Comparison of ENCODE assay signal across 11 mouse cellular contexts in genomic region chr11:120304350-120304694, GRCm38 (mm10). TPM values are rescaled to one million over a fixed set of nuclear protein-coding genes. Genes with fewer than 3 reads are reported as not detected.
A peak's percentile ranks its signal among the peaks of the same experiment; 100 is the strongest.
DNase-seq lines count a peak whose midpoint lies in the region; ATAC-seq lines count a peak whose summit lies in the region.
"Had no signal": no experiment of that assay in that cellular context is flagged by ENCODE, and none has a peak within 500 bp of the region (broad histone marks: within the 10 kb centered on the region; RNA-seq: fewer than 3 reads in every experiment).

No protein-coding gene starts in this region.

- peak overlapping the region; percentile 77; the same call in 1 of the 2 replicates for H3K9ac ChIP-seq in heart, embryonic 16.5 days (ENCODE audit: low read length)
- peak overlapping the region; percentile 72; the same call in 1 of the 2 replicates for H3K9ac ChIP-seq in forebrain, embryonic 11.5 days (ENCODE audit: low read length)
- H3K9ac ChIP-seq in kidney, embryonic 16.5 days (replicated peaks; ENCODE audit: low read length): peak overlapping the region; percentile 59; the same call in 1 of the 2 replicates
- H3K9ac ChIP-seq in midbrain, embryonic 16.5 days (ENCODE audit: low read depth, low read length): peak overlapping the region; percentile 79

- H3K36me3 ChIP-seq in heart, embryonic 16.5 days (ENCODE audit: control insufficient read depth, insufficient read depth): no peaks in the 10 kb centered on the region
- no peaks in the 10 kb centered on the region for H3K36me3 ChIP-seq in forebrain, embryonic 11.5 days (ENCODE audit: control insufficient read depth, insufficient read depth, low read length)
- no peaks in the 10 kb centered on the region for H3K36me3 ChIP-seq in kidney, embryonic 16.5 days (ENCODE audit: insufficient read depth, low read length)
- H3K36me3 ChIP-seq in midbrain, embryonic 16.5 days (ENCODE audit: control insufficient read depth, insufficient read depth, low read length): no peaks in the 10 kb centered on the region
- H3K36me3 ChIP-seq: G1E had no signal

- ATAC-seq in heart, embryonic 16.5 days (replicated peaks; ENCODE audit: extremely low read depth, insufficient read depth, low FRiP score): no peak
- ATAC-seq in forebrain, embryonic 11.5 days (replicated peaks; ENCODE audit: low FRiP score): no peak
- ATAC-seq in kidney, embryonic 16.5 days (ENCODE audit: low FRiP score, low TSS enrichment): no peak
- ATAC-seq in midbrain, embryonic 16.5 days: no peak
- ATAC-seq in frontal cortex, adult (ENCODE audit: low TSS enrichment): no peak

- H3K9me3 ChIP-seq in heart, embryonic 16.5 days (replicated peaks; ENCODE audit: control insufficient read depth, low read length): 0 out of 2 replicates have a peak, but pooled peaks cover 2% of the 10 kb centered on the region
- H3K9me3 ChIP-seq in forebrain, embryonic 11.5 days (ENCODE audit: control insufficient read depth, low read length): no peaks in the 10 kb centered on the region
- H3K9me3 ChIP-seq in kidney, embryonic 16.5 days (ENCODE audit: low read length): peaks cover 5% of the 10 kb centered on the region; the same call in 1 of the 2 replicates
- H3K9me3 ChIP-seq in midbrain, embryonic 16.5 days (replicated peaks; ENCODE audit: control insufficient read depth, low read length, poor library complexity, severe bottlenecking): no peaks in the 10 kb centered on the region
- H3K9me3 ChIP-seq: G1E had no signal

- peak overlapping the region; percentile 78 for H3K4me2 ChIP-seq in heart, embryonic 16.5 days (ENCODE audit: low read depth, low read length)
- peak overlapping the region; percentile 66; the same call in 1 of the 2 replicates for H3K4me2 ChIP-seq in forebrain, embryonic 11.5 days (ENCODE audit: low read depth, low read length, severe bottlenecking)
- peak overlapping the region; percentile 66 for H3K4me2 ChIP-seq in kidney, embryonic 16.5 days (replicated peaks; ENCODE audit: low read depth, low read length)
- H3K4me2 ChIP-seq in midbrain, embryonic 16.5 days (ENCODE audit: low read length): peak overlapping the region; percentile 80

- no peak overlapping the region for H3K4me3 ChIP-seq in heart, embryonic 16.5 days (ENCODE audit: low read length)
- no peak overlapping the region for H3K4me3 ChIP-seq in forebrain, embryonic 11.5 days (ENCODE audit: low read depth, low read length)
- H3K4me3 ChIP-seq in kidney, embryonic 16.5 days (ENCODE audit: low read length): no peak overlapping the region; the same call in 1 of the 2 replicates
- H3K4me3 ChIP-seq in midbrain, embryonic 16.5 days (ENCODE audit: low read depth, low read length): peak overlapping the region; percentile 50

- intact Hi-C loops in heart, postnatal 25 days (cut with DNase I): no loop called here

- no peak for DNase-seq in heart, postnatal 25 days (ENCODE audit: low spot score)
- DNase-seq in forebrain, embryonic 11.5 days (ENCODE audit: low spot score): no peak
- DNase-seq in adrenal gland, postnatal 10 days: no peak
- DNase-seq in spleen, adult 12 weeks (ENCODE audit: low spot score): no peak

- H3K27ac ChIP-seq in heart, embryonic 16.5 days (ENCODE audit: low read length): peak overlapping the region; percentile 85
- peak overlapping the region; percentile 44; the same call in 1 of the 2 replicates for H3K27ac ChIP-seq in forebrain, embryonic 11.5 days (ENCODE audit: low read depth, low read length)
- peak overlapping the region; percentile 91 for H3K27ac ChIP-seq in kidney, embryonic 16.5 days (ENCODE audit: low read length)
- peak overlapping the region; percentile 86; the same call in 1 of the 2 replicates for H3K27ac ChIP-seq in midbrain, embryonic 16.5 days (ENCODE audit: low read length)

- H3K4me1 ChIP-seq in heart, embryonic 16.5 days (ENCODE audit: control insufficient read depth, insufficient read depth, low read length): peaks cover 37% of the 10 kb centered on the region
- peaks cover 27% of the 10 kb centered on the region for H3K4me1 ChIP-seq in forebrain, embryonic 11.5 days (replicated peaks; ENCODE audit: control insufficient read depth, insufficient read depth, low read length)
- H3K4me1 ChIP-seq in kidney, embryonic 16.5 days (ENCODE audit: insufficient read depth, low read length): peaks cover 51% of the 10 kb centered on the region
- peaks cover 25% of the 10 kb centered on the region for H3K4me1 ChIP-seq in midbrain, embryonic 16.5 days (ENCODE audit: control insufficient read depth, insufficient read depth, low read length)

- no peaks in the 10 kb centered on the region for H3K27me3 ChIP-seq in heart, embryonic 16.5 days (ENCODE audit: control insufficient read depth, insufficient read depth, low read length)
- peaks cover 7% of the 10 kb centered on the region for H3K27me3 ChIP-seq in forebrain, embryonic 11.5 days (ENCODE audit: control insufficient read depth, insufficient read depth, low read length)
- no peaks in the 10 kb centered on the region for H3K27me3 ChIP-seq in kidney, embryonic 16.5 days (ENCODE audit: insufficient read depth, low read length)
- H3K27me3 ChIP-seq in midbrain, embryonic 16.5 days (ENCODE audit: control insufficient read depth, insufficient read depth, low read depth, low read length): no peaks in the 10 kb centered on the region

- WGBS in heart, embryonic 16.5 days: 43% methylated on average over 5 of the region's 5 CpGs
- 41% methylated on average over 5 of the region's 5 CpGs for WGBS in forebrain, embryonic 11.5 days
- 20% methylated on average over 5 of the region's 5 CpGs for WGBS in kidney, embryonic 16.5 days
- 37% methylated on average over 5 of the region's 5 CpGs for WGBS in midbrain, embryonic 16.5 days

RNA-seq across cellular contexts. Expression of gene Actg1, which starts 44.0 kb away (rescaled TPM):
- 1,134 and 1,179 TPM in 2 replicates for polyA plus RNA-seq in heart, embryonic 16.5 days (2015; fragmentation: Nextera tagmentation; extraction: Ambion mirVana)
- 100 to 1,000 TPM; 282 to 346 TPM for total RNA-seq in heart, postnatal 25 days (2021)
- polyA plus RNA-seq in forebrain, embryonic 11.5 days (2014; fragmentation: Nextera tagmentation; extraction: Ambion mirVana): 2,808 and 3,088 TPM in 2 replicates
- 2,803 and 2,860 TPM in 2 replicates for polyA plus RNA-seq in kidney, embryonic 16.5 days (2015; fragmentation: Nextera tagmentation; extraction: Ambion mirVana)
- 4,277 and 4,299 TPM in 2 replicates for polyA plus RNA-seq in midbrain, embryonic 16.5 days (2015; fragmentation: Nextera tagmentation; extraction: Ambion mirVana)
- 100 to 1,000 TPM; 954 to 956 TPM for total RNA-seq in adrenal gland, postnatal 10 days (2021)

RNA-seq across cellular contexts. Expression of gene Fscn2, which starts 57.0 kb away (rescaled TPM):
- 0.71 and 0.91 TPM in 2 replicates for polyA plus RNA-seq in heart, embryonic 16.5 days (2015; fragmentation: Nextera tagmentation; extraction: Ambion mirVana)
- total RNA-seq in heart, postnatal 25 days (2021): not detected
- polyA plus RNA-seq in forebrain, embryonic 11.5 days (2014; fragmentation: Nextera tagmentation; extraction: Ambion mirVana): 1.0 TPM in 1 of 2 replicates, not detected in the other
- 0.72 and 0.82 TPM in 2 replicates for polyA plus RNA-seq in kidney, embryonic 16.5 days (2015; fragmentation: Nextera tagmentation; extraction: Ambion mirVana)
- 1.2 and 1.3 TPM in 2 replicates for polyA plus RNA-seq in midbrain, embryonic 16.5 days (2015; fragmentation: Nextera tagmentation; extraction: Ambion mirVana)
- under 1 TPM; 0.15 to 0.45 TPM for total RNA-seq in adrenal gland, postnatal 10 days (2021)
- total RNA-seq: left cerebral cortex, postnatal 10 days had no signal
- polyA plus RNA-seq: G1E; spleen, adult 2 months had no signal
